Mouse (Mus musculus): ENCODE measurements around the gene Olfr692.
A peak's percentile ranks its signal among the peaks of the same experiment; 100 is the strongest.
"Not testable (repeated sequence)": the region's sequence is repeated elsewhere in the genome, so short reads cannot be mapped to it uniquely, and the experiment has no call there.

The Olfr692 gene

GRCm38 (mm10) chr7:105367930-105368329, at the start of gene Olfr692:
Gene Olfr692 (plus strand): TSS chr7:105368230.
- Histone ChIP-seq H3K27me3 (ENCODE audit: control insufficient read depth, insufficient read depth, low read length, poor library complexity, severe bottlenecking) (no peaks in the 10 kb centered on the region), H3K36me3 (ENCODE audit: control insufficient read depth, insufficient read depth, low read length, poor library complexity, severe bottlenecking) (no peaks in the 10 kb centered on the region)
- no peak for DNase-seq (ENCODE audit: low read depth, low spot score)

- no peak for DNase-seq (ENCODE audit: low read depth, low spot score)
- no peaks in the 10 kb centered on the region for H3K27me3 ChIP-seq (ENCODE audit: control insufficient read depth, insufficient read depth, low read length, poor library complexity, severe bottlenecking)
- H3K36me3 ChIP-seq (ENCODE audit: control insufficient read depth, insufficient read depth, low read length, poor library complexity, severe bottlenecking) = no peaks in the 10 kb centered on the region
These were observed 42.7 kb upstream of the Olfr692 start for GRCm38 (mm10) chr7:105325302-105325701.

DNA sequence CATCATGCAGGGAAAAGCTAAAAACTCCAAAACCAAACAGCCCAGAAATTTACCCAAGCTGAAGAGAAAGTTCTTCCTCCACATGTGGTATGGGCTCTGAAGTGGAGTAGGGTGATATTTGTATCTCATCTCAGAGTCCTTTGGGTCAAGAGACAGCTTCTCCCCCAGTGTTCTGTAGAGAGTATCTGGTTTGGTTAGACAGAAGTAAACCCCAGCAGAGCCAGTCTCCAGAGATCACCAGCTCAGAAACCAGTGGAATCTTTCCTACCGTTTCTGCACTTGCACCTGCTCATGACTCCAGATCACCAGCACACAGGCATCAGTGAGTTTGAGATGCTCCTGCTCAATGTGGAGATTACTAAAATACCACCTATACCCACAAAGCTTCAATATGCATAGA, 34.0 kb upstream of the Olfr692 start, which contains the start of gene Olfr690:
Gene Olfr690 (minus strand): TSS at position 101 of the 400 bp plus-strand sequence.
- Histone ChIP-seq H3K36me3 (ENCODE audit: control insufficient read depth, insufficient read depth, low read length, poor library complexity, severe bottlenecking) (no peaks in the 10 kb centered on the region), H3K27me3 (ENCODE audit: control insufficient read depth, insufficient read depth, low read length, poor library complexity, severe bottlenecking) (no peaks in the 10 kb centered on the region)
- no peak for DNase-seq (ENCODE audit: low read depth, low spot score)

GRCm38 (mm10) chr7:105342170-105342569, 25.9 kb upstream of the Olfr692 start, which contains the start of gene Olfr691:
Gene Olfr691 (minus strand): TSS chr7:105342270.
- no peak for DNase-seq (ENCODE audit: low read depth, low spot score)
- no peaks in the 10 kb centered on the region for H3K36me3 ChIP-seq (ENCODE audit: control insufficient read depth, insufficient read depth, low read length, poor library complexity, severe bottlenecking)
- no peaks in the 10 kb centered on the region for H3K27me3 ChIP-seq (ENCODE audit: control insufficient read depth, insufficient read depth, low read length, poor library complexity, severe bottlenecking)

GRCm38 (mm10) chr7:105342752-105343151, 25.3 kb upstream of the Olfr692 start:
- DNase-seq (ENCODE audit: low read depth, low spot score) = no peak
- no peaks in the 10 kb centered on the region for H3K36me3 ChIP-seq (ENCODE audit: control insufficient read depth, insufficient read depth, low read length, poor library complexity, severe bottlenecking)

DNA sequence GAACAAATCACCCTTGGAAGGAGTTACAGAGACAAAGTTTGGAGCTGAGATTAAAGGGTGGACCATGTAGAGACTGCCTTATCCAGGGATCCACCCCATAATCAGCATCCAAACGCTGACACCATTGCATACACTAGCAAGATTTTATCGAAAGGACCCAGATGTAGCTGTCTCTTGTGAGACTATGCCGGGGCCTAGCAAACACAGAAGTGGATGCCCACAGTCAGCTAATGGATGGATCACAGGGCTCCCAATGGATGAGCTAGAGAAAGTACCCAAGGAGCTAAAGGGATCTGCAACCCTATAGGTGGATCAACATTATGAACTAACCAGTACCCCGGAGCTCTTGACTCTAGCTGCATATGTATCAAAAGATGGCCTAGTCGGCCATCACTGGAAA, 12.0 kb upstream of the Olfr692 start:
- not testable (repeated sequence) for H3K36me3 ChIP-seq (ENCODE audit: control insufficient read depth, insufficient read depth, low read length, poor library complexity, severe bottlenecking); DNase-seq (ENCODE audit: low read depth, low spot score); H3K27me3 ChIP-seq (ENCODE audit: control insufficient read depth, insufficient read depth, low read length, poor library complexity, severe bottlenecking)

More at GRCm38 (mm10) chr7:105342752-105343151, 25.3 kb upstream of the Olfr692 start:
- H3K27me3 ChIP-seq (ENCODE audit: control insufficient read depth, insufficient read depth, low read length, poor library complexity, severe bottlenecking) = no peaks in the 10 kb centered on the region

DNA sequence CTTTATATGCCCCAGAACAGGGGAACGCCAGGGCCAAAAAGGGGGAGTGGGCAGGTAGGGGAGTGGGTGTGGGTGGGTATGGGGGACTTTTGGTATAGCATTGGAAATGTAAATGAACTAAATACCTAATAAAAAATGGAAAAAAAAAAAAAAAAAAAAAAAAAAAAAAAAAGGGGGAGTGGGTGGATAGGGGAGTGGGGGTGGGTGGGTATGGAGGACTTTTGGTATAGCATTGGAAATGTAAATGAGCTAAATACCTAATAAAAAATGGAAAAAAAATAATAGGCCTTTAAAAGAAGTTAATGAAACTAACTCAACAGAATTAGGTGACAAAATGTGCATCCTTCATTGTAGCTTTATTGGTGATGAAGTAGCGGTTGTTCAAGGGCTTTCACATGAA, 11.5 kb upstream of the Olfr692 start:
- not testable (repeated sequence) for DNase-seq (ENCODE audit: low read depth, low spot score); H3K36me3 ChIP-seq (ENCODE audit: control insufficient read depth, insufficient read depth, low read length, poor library complexity, severe bottlenecking); H3K27me3 ChIP-seq (ENCODE audit: control insufficient read depth, insufficient read depth, low read length, poor library complexity, severe bottlenecking)

DNA sequence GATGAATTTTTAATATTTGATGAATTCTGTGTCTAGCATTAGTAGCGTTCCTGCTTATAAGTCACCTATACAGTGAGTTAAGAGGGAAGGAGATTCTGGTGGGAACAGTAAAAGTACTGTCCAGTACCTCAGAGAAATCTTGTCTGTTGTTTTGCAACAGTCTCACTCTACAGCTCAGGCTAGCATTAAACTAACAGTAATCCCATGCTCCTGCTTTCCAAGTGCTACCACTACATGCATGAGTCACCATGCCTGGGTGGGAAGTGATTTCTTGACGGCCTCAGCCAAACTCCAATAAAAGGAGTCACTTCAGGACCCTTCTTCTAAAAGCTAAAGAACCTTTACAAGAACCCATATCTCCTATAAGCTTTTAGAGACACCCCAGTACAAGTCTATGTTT, 6.3 kb upstream of the Olfr692 start:
- DNase-seq (ENCODE audit: low read depth, low spot score) = no peak
- H3K27me3 ChIP-seq (ENCODE audit: control insufficient read depth, insufficient read depth, low read length, poor library complexity, severe bottlenecking) = no peaks in the 10 kb centered on the region
- no peaks in the 10 kb centered on the region for H3K36me3 ChIP-seq (ENCODE audit: control insufficient read depth, insufficient read depth, low read length, poor library complexity, severe bottlenecking)

- DNase-seq (ENCODE audit: low read depth, low spot score) = no peak
- H3K36me3 ChIP-seq (ENCODE audit: control insufficient read depth, insufficient read depth, low read length, poor library complexity, severe bottlenecking) = no peaks in the 10 kb centered on the region
- H3K27me3 ChIP-seq (ENCODE audit: control insufficient read depth, insufficient read depth, low read length, poor library complexity, severe bottlenecking) = no peaks in the 10 kb centered on the region
These were observed 762 bp upstream of the Olfr692 start for GRCm38 (mm10) chr7:105367268-105367667.

DNA sequence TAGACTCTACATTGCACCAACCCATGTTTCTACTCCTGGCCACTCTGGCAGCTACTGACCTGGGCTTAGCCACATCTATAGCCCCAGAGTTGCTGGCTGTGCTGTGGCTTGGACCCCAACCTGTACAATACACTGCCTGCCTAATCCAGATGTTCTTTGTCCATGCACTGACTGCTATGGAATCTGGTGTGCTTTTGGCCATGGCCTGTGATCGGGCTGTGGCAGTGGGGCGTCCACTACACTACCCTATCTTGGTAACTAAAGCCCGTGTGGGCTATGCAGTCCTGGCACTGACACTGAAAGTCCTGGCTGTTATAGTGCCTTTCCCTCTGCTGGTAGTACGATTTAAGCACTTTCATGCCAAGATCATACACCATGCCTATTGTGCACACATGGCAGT, 491 bp downstream of the Olfr692 start:
- Histone ChIP-seq H3K27me3 (ENCODE audit: control insufficient read depth, insufficient read depth, low read length, poor library complexity, severe bottlenecking) (no peaks in the 10 kb centered on the region), H3K36me3 (ENCODE audit: control insufficient read depth, insufficient read depth, low read length, poor library complexity, severe bottlenecking) (no peaks in the 10 kb centered on the region)
- DNase-seq (ENCODE audit: low read depth, low spot score) = no peak

- peak; percentile 45 for DNase-seq (ENCODE audit: low read depth, low spot score)
- Histone ChIP-seq H3K27me3 (ENCODE audit: control insufficient read depth, insufficient read depth, low read length, poor library complexity, severe bottlenecking) (no peaks in the 10 kb centered on the region), H3K36me3 (ENCODE audit: control insufficient read depth, insufficient read depth, low read length, poor library complexity, severe bottlenecking) (peaks cover 1% of the 10 kb centered on the region; the same call in 1 of the 2 replicates)
These were observed 4.9 kb downstream of the Olfr692 start for GRCm38 (mm10) chr7:105372912-105373311.

DNA sequence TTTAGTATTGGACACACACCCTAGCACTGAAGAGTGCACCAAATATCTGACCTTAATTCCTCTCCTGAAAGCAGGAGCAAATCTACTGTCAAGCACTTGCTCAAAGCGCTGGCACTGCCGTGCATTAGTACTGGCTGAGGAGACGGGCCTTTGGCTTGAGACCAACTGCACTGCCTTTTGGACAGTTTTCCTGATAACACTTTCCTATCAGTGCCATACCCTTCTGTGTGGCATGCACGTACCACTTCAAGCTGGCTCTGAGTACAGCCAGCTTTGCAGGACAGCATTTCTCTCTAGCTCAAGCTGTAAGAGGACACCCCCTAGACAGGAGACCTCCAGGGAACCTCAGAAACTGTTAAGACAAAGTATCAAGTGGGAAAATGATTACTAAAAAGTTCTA, 5.5 kb downstream of the Olfr692 start:
- Histone ChIP-seq H3K36me3 (ENCODE audit: control insufficient read depth, insufficient read depth, low read length, poor library complexity, severe bottlenecking) (peaks cover 1% of the 10 kb centered on the region; the same call in 1 of the 2 replicates), H3K27me3 (ENCODE audit: control insufficient read depth, insufficient read depth, low read length, poor library complexity, severe bottlenecking) (no peaks in the 10 kb centered on the region)
- no peak for DNase-seq (ENCODE audit: low read depth, low spot score)

DNA sequence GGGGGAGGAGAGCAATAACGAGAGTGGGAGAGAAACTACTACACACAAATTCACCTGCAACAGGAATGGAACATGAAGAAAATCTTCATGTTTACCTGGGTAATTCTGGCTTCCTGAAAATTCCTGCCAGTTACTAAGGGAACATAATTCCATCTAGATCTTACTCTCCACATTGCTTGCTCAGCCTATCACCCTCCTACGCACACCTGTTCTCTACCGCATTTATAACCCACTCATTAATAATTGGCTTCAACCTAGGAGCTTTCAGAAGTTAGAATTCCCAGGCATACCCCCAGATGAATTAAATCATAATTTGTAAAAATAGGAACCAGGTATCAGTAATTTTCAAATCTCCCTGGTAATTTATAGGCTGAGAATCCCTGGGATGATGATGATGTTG, 5.9 kb downstream of the Olfr692 start:
- Histone ChIP-seq H3K27me3 (ENCODE audit: control insufficient read depth, insufficient read depth, low read length, poor library complexity, severe bottlenecking) (no peaks in the 10 kb centered on the region), H3K36me3 (ENCODE audit: control insufficient read depth, insufficient read depth, low read length, poor library complexity, severe bottlenecking) (peaks cover 4% of the 10 kb centered on the region)
- no peak for DNase-seq (ENCODE audit: low read depth, low spot score)

DNA sequence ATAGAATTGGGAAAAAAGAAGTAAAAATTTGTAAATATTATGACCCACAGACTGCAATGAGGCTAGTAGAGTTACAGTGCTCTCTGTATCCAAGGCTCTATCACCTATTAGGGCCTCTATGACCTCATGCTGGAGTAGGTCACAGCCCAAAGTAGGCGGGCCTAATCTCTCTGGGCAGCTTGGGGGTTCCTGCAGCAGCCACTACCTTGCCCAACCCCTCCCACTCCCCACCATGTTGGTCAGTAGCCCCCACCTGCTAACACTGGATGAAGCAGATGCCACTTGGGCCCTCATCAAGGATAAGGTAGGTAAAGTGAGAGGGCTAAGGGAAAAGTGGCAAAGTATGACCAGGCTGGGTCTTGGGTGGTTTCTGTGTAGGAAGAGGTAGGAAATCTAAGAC, 6.8 kb downstream of the Olfr692 start, which contains the start of gene Gm5901:
Gene Gm5901 (plus strand): TSS at position 173 of the 400 bp plus-strand sequence.
- DNase-seq (ENCODE audit: low read depth, low spot score) = no peak
- H3K27me3 ChIP-seq (ENCODE audit: control insufficient read depth, insufficient read depth, low read length, poor library complexity, severe bottlenecking) = no peaks in the 10 kb centered on the region
- H3K36me3 ChIP-seq (ENCODE audit: control insufficient read depth, insufficient read depth, low read length, poor library complexity, severe bottlenecking) = peaks cover 6% of the 10 kb centered on the region

- Histone ChIP-seq H3K27me3 (ENCODE audit: control insufficient read depth, insufficient read depth, low read length, poor library complexity, severe bottlenecking) (no peaks in the 10 kb centered on the region), H3K36me3 (ENCODE audit: control insufficient read depth, insufficient read depth, low read length, poor library complexity, severe bottlenecking) (peaks cover 18% of the 10 kb centered on the region)
- DNase-seq (ENCODE audit: low read depth, low spot score) = no peak
These were observed 12.3 kb downstream of the Olfr692 start for GRCm38 (mm10) chr7:105380329-105380728.

- Histone ChIP-seq H3K27me3 (ENCODE audit: control insufficient read depth, insufficient read depth, low read length, poor library complexity, severe bottlenecking) (no peaks in the 10 kb centered on the region), H3K36me3 (ENCODE audit: control insufficient read depth, insufficient read depth, low read length, poor library complexity, severe bottlenecking) (peaks cover 8% of the 10 kb centered on the region)
- DNase-seq (ENCODE audit: low read depth, low spot score) = no peak
These were observed 19.7 kb downstream of the Olfr692 start for GRCm38 (mm10) chr7:105387696-105388095.

Data from splenic B cell, adult 2 months (primary cell).